Mouse (Mus musculus) MEL (cell line): ENCODE measurements around the gene Nup88.

Experiments
- CTCF ChIP-seq, 3 experiments: IDR thresholded peaks in 2 of 3; conservative IDR thresholded peaks in 1 of 3; 2 replicates each; pipeline ENCODE4 v1.5.1; 2011 to 2012; ENCODE audit warnings: low read length in 3 of 3, low read depth in 2 of 3, mild to moderate bottlenecking in 2 of 3, improper control_type of control experiment in 1 of 3, inconsistent platforms in 1 of 3, mixed read lengths in 1 of 3, moderate library complexity in 1 of 3; ENCODE audit not compliant: control insufficient read depth in 1 of 3, insufficient read depth in 1 of 3, poor library complexity in 1 of 3, severe bottlenecking in 1 of 3
- EP300 ChIP-seq, 2 experiments: IDR thresholded peaks; 2 replicates each; pipeline ENCODE4 v1.6.1; 2011; ENCODE audit warnings: improper control_type of control experiment in 2 of 2, low read length in 2 of 2, low read depth in 1 of 2, mild to moderate bottlenecking in 1 of 2
- MAFK ChIP-seq: IDR thresholded peaks from 2 replicates; pipeline ENCODE4 v1.6.1; 2011; ENCODE audit warnings: low read depth, mild to moderate bottlenecking, low read length, improper control_type of control experiment, borderline replicate concordance
- NRF1 ChIP-seq: IDR thresholded peaks from 2 replicates; pipeline ENCODE4 v1.6.1; 2014; ENCODE audit warnings: low read depth, mild to moderate bottlenecking, inconsistent platforms, low read length, improper control_type of control experiment, moderate library complexity; ENCODE audit not compliant: poor library complexity, insufficient read depth, severe bottlenecking
- POLR2A ChIP-seq, 2 experiments: IDR thresholded peaks; 2 replicates each; pipeline ENCODE4 v1.6.1; 2011 to 2012; ENCODE audit warnings: low read length in 2 of 2, mild to moderate bottlenecking in 2 of 2, control low read depth in 1 of 2, improper control_type of control experiment in 1 of 2, low read depth in 1 of 2, moderate library complexity in 1 of 2; ENCODE audit not compliant: control insufficient read depth in 1 of 2, insufficient read depth in 1 of 2, poor library complexity in 1 of 2
- SIN3A ChIP-seq: IDR thresholded peaks from 2 replicates; pipeline ENCODE4 v1.6.1; 2012; ENCODE audit warnings: low read length, improper control_type of control experiment, inconsistent platforms
- USF1 ChIP-seq: IDR thresholded peaks from 2 replicates; pipeline ENCODE4 v1.6.1; 2014; ENCODE audit warnings: low read depth, mild to moderate bottlenecking, inconsistent platforms, low read length, improper control_type of control experiment, moderate library complexity

DNA sequence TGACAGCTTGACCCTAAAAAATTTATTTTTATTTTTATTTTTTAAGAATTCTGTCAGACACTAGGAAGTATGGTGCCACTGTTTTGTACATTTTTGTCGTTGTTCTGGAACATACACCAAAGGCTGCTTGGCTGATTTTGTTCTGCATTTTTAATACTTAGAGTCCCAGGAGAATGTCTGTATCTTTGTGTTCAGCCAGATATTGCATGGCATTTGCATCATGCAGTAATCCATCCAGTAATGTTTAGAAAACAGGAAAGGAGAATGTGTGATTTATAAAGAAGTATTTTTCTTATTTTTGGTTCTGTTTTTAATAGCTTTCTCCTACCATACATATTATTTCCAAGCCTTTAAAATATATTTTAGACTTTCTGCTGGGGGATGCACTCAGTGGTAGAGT is 57.9 kb downstream of the Nup88 start:
- TF ChIP-seq POLR2A (IDR thresholded peaks at IDR 0.05; ENCODE audit: control insufficient read depth in 1 of 2, insufficient read depth in 1 of 2, low read depth in 1 of 2, low read length in 2 of 2, poor library complexity in 1 of 2) (no peak), EP300 (IDR thresholded peaks at IDR 0.05; ENCODE audit: low read depth in 1 of 2, low read length in 2 of 2) (peak in 1 of 2 experiments; percentile 32; a peak in 1 of 4 replicates), CTCF (IDR thresholded peaks at IDR 0.05 in 2 of 3, conservative IDR thresholded peaks at IDR 0.05 in 1 of 3; ENCODE audit: control insufficient read depth in 1 of 3, insufficient read depth in 1 of 3, low read depth in 2 of 3, low read length in 3 of 3, poor library complexity in 1 of 3, severe bottlenecking in 1 of 3) (no peak), MAFK (no peak), NRF1 (no peak), SIN3A (no peak), USF1 (no peak)
